In the genomic region with DNA sequence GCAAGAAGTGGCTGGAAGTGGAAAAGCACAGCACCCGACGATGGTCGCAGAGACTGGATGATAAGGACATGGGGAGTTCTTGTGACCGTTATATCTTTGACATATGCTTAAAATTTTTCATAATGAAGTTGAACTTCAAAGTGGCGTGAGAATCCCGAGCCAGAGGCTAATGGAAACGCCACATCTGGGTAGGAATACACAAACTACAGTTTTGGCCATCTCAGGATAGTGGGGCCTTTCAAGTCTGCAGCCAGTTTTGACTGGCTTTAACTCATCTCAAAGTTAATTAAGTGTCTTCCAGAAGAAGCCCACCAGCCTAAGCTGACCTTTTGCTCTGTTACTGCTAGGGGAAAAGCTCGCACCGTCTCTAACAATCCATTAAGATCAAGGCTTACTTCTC, we compare ENCODE assay signal across 27 mouse cellular contexts.
"Had no signal": no experiment of that assay in that cellular context is flagged by ENCODE, and none has a peak within 500 bp of the region (broad histone marks: within the 10 kb centered on the region; RNA-seq: fewer than 3 reads in every experiment).

No protein-coding gene starts in this region.

- H3K4me3 ChIP-seq: gastrocnemius, adult 2 months; heart, adult 2 months; heart, embryonic 13.5 days; heart, embryonic 15.5 days; hindbrain, embryonic 10.5 days; hindbrain, embryonic 12.5 days; intestine, embryonic 15.5 days; layer of hippocampus, adult 2 months; left cerebral cortex, adult 2 months; limb, embryonic 10.5 days; limb, embryonic 12.5 days had no signal

- H3K36me3 ChIP-seq: heart, embryonic 13.5 days; heart, embryonic 15.5 days; intestine, embryonic 15.5 days had no signal

- DNase-seq: gastrocnemius, adult 2 months; gastrocnemius, postnatal 10 days; gastrocnemius, postnatal 25 days; heart, adult 2 months; heart, postnatal 14 days; heart, postnatal 4 days; kidney, adult 18-20 months; kidney, adult 8-10 months; kidney, postnatal 10 days; kidney, postnatal 25 days; kidney, postnatal 4 days; liver had no signal

- H3K4me1 ChIP-seq: heart, embryonic 13.5 days; intestine, embryonic 15.5 days had no signal

- H3K9ac ChIP-seq: heart, embryonic 13.5 days; heart, embryonic 15.5 days; hindbrain, embryonic 12.5 days; hindbrain, embryonic 14.5 days; intestine, embryonic 15.5 days; limb, embryonic 12.5 days had no signal

- ATAC-seq: hindbrain, embryonic 16.5 days; inflammation-experienced regulatory T-cells, adult 6 months; intestine, embryonic 15.5 days; intestine, postnatal 0 days had no signal

- H3K4me2 ChIP-seq: heart, embryonic 11.5 days; heart, embryonic 13.5 days; heart, embryonic 15.5 days; hindbrain, embryonic 12.5 days; hindbrain, embryonic 14.5 days; intestine, embryonic 15.5 days; limb, embryonic 12.5 days; liver, embryonic 11.5 days had no signal

- H3K9me3 ChIP-seq: heart, embryonic 13.5 days; heart, embryonic 15.5 days; hindbrain, embryonic 10.5 days; hindbrain, embryonic 12.5 days; intestine, embryonic 15.5 days; limb, embryonic 10.5 days; limb, embryonic 12.5 days had no signal

- H3K27me3 ChIP-seq: heart, embryonic 13.5 days; heart, embryonic 15.5 days; hindbrain, embryonic 12.5 days; intestine, embryonic 15.5 days; limb, embryonic 12.5 days had no signal

- H3K27ac ChIP-seq: gastrocnemius, adult 2 months; heart, adult 2 months; heart, embryonic 13.5 days; heart, embryonic 15.5 days; hindbrain, embryonic 10.5 days; hindbrain, embryonic 12.5 days; hindbrain, embryonic 14.5 days; intestine, embryonic 15.5 days; layer of hippocampus, adult 2 months; left cerebral cortex, adult 2 months; limb, embryonic 10.5 days; limb, embryonic 12.5 days had no signal
